Mouse (Mus musculus): ENCODE measurements around the gene Dpp6.

Gene Dpp6

DNA sequence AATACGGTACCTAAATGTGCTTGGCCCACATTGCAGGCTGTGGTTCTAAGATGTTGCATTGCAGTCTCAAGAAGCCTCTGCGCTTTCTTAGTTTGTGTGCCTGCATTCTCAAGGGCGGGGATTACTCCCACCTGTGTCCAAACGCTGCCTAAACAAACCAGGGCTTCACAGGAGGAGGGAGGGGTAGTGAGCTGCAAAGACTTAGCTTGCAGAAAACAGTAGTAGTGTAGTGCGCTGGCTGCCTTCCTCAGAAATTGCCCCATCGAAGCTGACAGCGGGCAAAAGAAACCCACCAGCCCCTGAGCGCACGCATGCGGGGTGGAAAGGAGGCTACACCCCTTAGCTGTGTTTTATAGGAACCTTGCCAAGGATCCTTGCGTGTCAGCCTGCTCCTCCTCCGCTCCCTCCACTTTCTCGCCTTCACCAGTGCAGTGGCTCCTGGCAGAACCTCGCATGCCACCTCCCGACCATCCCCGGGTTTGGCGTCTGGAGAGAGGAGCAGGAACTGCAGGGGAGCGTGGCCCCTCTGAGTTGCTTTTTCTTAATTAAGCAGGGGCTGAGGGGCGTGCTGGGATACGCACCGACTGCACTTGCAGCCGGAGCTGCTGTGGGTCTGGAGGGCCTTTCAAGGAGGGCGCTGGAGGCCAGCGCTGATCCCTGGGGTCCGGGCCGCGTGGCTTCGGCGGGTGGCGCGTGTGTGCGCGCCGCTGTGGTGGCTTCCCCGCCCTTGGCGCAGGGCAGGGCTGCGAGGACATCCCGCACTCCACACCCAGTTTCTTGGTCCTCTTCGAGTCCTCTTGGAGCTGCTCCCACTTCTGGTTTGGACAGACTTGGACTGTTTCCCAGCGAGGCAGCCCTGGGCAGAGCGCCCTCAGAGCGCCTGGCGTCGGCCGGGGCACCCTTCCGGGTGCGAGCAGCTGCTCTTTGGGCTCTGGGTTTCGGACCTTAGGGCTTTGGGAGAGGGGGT lies at the start of gene Dpp6:
Gene Dpp6 (plus strand): TSS at position 229 of the 967 bp plus-strand sequence.
- DNase-seq (ENCODE audit: low spot score in 2 of 2): no peak

DNA sequence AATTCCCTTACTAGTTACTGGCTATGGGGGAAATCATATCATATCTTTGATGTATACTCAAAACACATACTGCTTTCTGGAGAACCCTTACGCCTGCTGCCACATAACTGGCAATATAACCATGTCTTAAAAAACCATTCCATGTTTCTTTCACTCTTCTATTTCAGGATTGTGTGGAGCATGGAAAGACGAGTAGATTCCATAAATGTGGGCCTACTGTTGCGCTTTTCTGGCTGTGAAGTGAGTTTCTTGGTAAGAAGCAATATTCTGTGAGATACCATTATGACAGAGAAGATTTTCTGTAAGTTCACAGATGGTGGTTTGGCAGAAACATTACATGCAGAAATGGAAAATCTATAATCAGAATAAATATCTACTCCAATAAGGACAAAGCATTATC lies 33.0 kb upstream of the Dpp6 start:
- DNase-seq (ENCODE audit: low spot score in 2 of 2): no peak

DNA sequence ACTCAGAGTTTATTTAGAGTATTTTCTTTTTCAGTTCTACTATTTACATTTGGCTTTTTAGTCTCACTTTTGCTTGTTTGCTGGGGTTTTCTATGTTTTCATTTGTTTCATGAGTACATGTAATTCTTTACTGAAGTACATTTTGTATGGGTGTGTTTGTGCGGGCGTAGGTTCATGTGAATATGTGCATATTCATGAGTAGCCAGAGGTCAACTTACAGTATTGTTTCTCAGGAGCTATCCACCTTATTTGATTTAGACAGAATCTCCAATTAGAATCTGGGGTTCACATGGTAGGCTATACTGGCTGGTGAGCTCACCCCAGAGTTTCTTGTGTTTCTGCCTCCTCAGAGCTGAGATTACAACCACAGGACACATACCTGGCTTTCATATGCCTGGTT lies 21.5 kb upstream of the Dpp6 start:
- DNase-seq (ENCODE audit: low spot score in 2 of 2): no peak

DNA sequence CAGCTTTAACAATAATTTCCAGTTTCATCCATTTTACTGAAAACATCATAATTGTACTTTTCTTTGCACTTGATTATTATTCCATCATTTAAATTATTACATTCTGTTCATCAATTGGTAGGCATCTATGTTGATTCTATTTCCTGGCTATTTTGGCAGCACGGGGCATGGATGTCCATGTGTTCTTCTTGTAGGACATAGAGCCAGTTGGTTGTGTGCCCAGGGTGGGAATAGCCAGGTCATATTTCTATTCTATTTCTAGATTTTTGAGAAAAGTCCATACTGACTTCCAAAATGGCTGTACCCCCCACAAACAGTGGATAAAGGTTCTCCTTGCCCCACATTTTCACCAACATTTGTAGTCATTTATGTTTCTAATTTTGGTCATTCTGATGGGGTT lies 19.0 kb downstream of the Dpp6 start:
- no peak for DNase-seq (ENCODE audit: low spot score in 2 of 2)

DNA sequence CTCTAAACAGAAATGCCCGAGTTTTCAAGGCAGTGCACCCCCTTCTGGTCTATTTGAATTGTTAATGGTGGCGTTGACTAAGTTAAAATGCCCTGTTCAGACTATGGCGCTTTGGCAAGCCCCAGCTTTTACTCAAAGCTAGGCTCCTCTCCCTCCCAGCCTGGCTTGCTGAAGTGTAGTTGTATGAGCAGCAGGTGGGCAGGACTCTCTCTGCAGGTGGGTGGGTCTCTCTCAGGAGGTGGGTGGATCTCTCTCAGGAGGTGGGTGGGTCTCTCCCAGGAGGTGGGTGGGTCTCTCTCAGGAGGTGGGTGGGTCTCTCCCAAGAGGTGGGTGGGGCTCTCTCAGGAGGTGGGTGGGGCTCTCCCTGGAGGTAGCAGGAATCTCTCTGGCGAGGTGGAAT lies 24.1 kb downstream of the Dpp6 start:
- DNase-seq (ENCODE audit: low spot score in 2 of 2): no peak

DNA sequence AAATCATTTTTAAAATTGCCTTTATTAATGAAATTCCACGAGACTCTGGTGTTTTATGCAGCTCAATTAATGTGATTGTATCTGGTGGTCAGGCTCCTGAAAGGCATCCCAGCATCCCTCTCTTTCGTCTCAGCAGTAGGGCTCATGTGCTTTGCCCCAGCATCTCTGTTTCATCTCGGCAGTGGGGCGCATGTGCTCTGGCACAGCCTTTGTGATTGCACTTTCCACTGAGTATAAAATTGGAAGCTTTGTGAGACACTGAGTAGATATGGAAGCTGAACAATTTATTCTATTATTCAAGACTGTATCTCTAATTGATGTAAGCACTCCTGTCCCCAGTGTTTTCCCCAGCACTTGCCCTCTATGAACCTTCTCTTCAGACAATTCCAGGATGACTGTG lies 37.7 kb downstream of the Dpp6 start:
- DNase-seq (ENCODE audit: low spot score in 2 of 2): no peak

DNA sequence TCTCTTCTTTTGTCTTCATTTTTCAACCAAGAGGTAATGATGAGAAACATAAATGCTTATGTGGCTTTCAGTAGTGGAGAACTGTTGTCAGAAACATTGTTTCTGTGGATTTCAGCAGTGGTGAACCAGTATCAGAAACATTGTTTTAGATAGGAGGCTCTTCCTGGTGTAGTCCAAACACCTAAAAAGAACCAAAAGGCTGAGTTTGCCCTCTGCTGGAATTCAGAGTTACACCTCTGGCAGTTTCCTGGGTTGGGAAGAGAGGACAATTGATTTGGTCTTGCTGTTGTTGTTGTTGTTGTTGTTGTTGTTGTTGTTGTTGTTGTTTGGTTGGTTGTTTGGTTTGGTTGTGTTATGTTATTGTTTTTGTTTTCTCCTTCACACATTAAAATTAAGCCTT lies 58.4 kb downstream of the Dpp6 start:
- DNase-seq (ENCODE audit: low spot score in 2 of 2): no peak

DNA sequence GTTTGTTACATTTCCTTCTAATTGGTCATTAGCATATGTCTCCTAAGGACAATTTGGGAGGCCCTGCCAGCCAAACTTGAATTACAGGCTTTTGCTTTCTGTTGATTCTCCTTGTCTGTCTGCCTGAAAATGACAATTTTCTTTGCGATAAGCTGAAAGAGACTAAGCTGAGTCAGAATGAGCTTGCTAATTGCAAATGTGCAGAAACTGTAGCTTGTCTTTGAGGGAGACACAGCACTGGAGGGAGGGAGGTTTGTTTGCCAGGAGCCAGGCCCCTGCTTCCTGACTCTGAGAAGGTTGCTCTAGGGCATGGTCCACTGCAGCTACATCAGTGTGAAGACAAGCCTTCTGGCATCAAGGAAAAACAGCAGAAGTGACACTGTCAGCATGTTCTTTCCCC lies 70.5 kb downstream of the Dpp6 start:
- DNase-seq (ENCODE audit: low spot score in 2 of 2): no peak

DNA sequence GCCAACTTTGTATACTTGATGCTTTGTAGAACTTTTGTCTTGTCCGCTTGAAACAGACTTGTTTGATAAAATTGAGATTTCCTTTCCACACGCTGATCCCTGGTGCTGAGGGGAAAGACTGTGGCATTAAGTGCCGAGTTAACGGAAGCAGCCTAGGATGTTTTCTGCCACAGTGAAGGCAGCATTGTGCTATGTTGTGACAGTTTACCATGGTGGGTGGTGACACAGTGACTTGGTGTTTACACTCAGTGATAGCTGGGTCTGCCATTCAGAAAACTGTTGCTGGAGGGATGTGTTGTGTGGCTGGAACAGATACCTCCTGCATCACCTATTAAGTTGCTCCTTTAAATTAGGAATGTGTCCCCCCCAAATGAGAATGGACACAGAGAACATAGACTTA lies 71.1 kb downstream of the Dpp6 start:
- DNase-seq (ENCODE audit: low spot score in 2 of 2): no peak

DNA sequence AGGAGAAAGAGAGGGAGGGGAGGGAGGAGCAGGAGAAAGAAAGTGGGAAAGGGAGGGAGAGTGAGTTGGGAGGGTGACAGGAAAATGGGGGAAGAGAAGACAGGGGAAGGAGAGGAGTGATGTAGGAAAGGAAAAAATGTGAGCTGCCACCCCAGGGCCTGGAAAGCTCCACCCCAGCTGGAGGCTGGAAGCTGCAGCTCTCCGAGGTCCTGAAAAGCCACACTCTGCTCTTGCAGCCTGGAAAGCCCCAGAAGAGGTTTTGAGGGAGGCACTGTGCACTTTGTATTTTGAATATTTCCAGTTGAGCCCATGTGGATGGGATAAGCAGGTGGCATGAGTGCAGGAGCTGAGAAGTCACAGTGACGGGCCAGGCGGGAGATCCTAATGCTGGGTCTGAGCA lies 77.3 kb downstream of the Dpp6 start:
- DNase-seq (ENCODE audit: low spot score in 2 of 2): no peak

DNA sequence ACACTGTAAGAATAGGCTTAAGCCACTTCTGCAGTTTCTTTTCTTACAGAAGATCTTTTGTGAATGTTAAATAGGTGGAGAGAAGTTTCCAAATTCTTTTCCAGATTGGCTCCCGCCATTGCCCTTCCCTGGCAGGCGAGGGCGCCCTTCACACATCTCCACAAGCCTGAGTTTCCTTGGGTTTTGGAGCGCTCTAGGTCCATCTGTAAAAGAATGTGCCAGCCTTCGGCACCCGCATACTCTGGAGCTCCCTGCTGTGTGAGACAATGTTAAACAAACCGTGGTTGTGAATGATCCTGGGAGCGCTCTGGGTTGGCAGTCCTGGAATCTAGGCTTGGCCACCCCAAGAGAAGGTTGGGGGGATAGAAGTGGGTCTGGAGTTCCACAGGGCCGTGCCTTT lies 86.8 kb downstream of the Dpp6 start:
- DNase-seq (ENCODE audit: low spot score in 2 of 2): no peak

DNA sequence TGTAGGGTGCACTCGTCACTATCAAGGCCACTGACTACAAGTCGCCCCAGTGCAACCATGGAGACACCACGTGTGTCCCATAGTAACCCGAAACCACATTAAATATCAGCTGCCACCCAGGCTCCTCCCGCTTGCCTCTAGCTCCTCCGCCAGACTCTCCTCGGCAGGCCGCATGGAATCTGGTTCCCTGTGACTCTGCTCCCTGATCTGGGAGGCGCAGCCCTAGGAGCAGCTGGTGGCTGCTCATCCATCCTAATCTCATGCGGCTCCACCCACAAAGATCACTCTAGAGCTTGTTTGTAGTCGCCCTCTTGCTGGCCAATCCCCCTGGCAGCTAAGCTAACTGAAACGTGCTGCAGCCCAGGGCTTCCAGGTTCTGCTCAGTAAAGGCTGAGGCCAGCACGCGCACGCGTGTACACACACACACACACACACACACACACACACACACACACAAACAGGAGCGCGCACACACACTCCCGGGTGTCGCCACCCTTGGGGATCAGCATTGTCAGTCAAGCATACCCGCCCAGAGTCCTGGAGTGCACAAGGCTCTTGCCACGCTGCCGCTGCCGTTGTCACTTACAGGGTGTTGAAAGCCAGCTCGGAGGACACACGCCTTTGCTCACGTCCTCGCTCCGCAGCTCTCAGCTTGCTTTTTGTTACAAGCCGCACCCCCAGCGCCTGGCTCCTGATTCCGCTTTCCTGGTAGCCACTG lies 87.5 kb downstream of the Dpp6 start:
- no peak for DNase-seq (ENCODE audit: low spot score in 2 of 2)

DNA sequence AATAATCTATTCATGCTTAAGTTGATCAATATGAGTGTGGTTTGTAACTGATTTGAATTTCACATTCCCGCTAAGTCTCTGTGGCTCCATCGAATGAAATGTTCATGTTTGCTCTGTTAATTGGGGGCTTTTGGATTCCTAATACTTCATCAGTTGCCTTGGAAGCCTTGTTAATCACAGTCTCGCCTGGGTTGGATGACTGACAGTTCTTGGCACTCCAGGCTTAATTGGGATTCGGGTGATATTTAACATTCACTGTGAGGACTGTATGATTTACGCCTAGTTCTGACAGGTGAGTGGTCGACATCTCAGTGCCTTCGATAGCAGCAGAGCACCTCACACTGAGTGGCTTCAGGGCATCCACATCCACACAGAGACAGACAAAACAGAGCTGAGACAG lies 90.1 kb downstream of the Dpp6 start:
- DNase-seq (ENCODE audit: low spot score in 2 of 2): no peak

DNA sequence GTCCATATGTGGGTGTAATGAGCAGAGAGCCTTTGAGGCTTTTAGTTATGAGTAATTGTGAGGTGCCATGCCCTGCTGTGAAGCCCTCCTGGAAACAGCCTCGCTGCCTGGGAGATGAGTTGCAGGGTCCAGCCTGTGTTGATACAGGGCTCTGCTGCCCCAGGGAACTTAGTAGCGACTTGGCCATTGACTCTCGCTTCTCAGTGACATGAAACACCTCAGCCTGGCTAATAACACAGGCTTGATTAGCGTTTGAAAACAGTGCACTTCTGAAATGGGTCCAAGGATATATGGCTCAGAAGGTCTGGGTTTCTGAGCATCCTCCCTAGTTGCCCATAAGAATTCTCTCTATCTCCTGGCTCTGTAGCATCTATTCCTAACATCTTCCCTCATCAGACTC lies 91.6 kb downstream of the Dpp6 start:
- no peak for DNase-seq (ENCODE audit: low spot score in 2 of 2)

DNA sequence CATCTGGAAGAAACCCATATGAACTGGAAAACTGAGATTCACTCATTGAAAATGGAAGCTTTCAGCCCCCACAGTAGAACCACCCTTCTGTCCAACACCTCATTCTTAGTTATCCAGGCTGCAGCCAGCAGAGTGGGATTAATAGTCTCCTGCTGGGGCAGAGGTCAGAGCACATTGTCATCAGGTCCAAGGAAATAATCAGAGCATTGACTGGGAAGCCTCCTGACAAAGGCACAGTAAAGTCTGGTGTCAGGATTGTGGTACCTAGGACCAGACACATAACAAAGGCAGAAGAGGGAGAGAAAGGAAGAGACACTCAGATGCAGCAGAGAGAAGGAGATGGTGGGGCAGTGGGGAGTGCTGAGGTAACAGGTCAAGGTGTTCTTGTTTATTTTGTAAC lies 93.3 kb downstream of the Dpp6 start:
- no peak for DNase-seq (ENCODE audit: low spot score in 2 of 2)

DNA sequence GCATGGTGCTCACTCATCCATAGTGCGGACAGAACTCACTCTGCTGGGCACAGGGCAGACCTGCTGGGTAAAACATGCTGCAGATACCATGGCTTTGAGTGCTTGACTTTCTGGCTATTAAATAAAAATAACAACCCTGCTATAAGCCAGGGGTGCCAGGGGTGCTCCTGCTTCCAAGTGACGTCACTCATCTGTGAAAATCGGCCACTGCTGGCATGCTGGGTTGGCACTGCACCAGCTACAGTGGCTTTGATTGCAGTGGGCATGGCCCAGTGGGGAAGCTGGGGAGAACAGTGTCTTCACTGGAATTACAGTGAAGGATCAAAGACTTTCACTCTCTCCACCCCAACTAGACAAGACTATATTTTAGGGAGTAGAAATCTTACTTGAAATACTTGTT lies 95.0 kb downstream of the Dpp6 start:
- DNase-seq (ENCODE audit: low spot score in 2 of 2): no peak

DNA sequence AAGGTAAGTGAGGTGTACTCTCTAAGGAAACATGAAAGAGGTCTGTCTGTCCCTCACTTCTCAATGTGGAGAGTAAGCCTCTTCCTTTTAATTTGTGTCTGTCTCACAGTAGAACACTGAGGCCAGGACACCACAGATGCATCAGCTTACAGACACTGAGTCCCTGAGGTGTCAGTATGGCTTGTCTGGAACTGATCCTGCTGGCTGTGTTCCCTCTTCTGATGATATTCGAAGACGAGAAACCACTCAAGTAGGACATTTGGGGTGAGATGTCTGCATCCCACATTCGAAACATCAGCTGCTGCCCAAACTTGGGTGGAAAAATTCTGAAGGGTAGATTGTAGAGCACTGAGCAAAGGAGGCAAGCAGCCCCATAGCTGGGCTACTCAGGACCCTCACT lies 101.8 kb downstream of the Dpp6 start:
- DNase-seq (ENCODE audit: low spot score in 2 of 2): no peak

DNA sequence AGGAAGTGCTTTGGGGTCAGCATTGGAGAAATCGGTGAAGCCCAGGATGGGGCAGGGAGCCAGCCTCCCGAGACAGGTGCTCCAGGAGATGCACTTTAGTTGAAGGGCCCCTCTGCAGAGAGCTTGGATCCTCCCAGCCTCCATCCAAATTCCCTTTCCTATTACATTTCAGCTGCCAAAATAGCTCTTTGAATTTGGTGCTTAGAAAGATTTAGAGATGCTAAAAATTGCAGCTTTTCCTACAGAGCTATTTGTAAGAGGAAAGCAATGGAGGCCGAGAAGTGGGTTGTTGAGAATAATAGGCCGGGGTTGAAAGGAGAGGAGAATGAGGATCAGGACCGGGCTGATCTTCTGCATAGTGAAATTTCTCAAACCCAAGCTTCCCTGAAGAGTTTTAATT lies 107.5 kb downstream of the Dpp6 start:
- no peak for DNase-seq (ENCODE audit: low spot score in 2 of 2)

DNA sequence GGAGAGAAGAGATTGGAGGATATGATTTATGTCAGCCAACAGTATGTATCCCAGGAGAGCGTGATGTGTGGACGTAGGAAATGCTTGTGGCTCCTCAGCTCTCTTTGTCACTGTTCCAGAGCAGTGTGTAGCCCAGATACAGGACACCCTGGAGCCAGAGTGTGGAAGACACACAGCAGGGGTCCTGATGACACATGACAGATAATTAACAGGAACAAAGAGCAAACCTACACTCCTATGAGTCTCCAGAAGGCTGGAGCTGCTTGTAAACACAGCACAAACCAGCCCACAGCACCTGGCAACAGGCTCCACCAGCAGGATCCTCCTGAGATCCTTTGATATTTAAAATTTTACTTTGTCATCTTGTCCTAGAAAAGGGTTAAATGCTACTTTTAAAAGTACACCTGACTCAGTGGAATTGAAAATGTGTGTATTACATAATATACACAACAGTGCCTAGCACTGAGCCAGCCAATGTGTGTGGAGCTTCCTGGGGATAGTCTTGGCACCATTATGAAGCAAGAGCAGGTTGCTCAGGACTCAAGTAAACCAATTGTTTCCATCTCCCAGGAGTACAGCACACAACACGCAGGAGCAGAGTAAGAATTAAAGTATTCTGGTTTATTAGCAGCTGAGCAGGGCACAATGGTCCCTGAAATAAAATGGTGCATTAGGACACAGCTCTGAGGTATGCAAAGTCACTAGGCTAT lies 115.6 kb downstream of the Dpp6 start:
- DNase-seq (ENCODE audit: low spot score in 2 of 2): no peak

DNA sequence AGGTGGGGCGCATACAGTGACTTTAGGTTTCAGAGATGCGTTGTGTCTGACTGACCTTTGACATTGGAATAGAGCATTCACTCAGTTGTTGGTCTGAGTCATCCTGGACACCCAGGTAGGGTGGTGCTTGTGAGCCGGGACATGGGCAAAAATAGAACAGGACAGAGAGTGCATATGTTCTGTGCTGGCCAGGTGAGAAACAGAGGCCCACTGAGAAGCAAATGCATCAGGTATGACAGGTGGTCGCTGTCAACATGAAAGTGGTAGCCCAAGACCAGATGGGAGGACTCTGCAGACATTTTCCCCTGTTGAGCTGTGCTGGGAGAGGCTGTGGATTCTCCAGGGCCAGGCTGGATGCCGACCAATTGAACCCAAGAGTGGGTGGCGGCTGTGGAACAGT lies 117.9 kb downstream of the Dpp6 start:
- DNase-seq (ENCODE audit: low spot score in 2 of 2): no peak

DNA sequence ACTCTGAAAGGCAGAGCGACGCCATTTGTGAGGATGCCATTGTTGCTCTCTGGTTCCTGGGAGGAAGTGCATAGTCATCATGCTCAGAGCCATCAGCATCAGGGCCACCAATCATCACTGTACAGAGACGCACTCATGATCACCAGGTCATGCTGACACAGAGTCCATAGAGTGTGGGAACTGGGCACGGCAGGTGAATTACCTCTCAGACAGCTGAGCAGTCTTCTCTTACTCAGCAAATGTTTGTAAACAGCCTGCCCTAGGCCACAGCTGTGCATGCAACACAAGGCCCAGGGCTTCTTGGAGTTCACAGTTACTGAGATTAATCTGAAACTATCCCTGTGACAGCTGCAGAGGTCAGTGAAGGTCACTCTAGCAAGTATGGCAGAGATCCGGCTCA lies 124.5 kb downstream of the Dpp6 start:
- no peak for DNase-seq (ENCODE audit: low spot score in 2 of 2)

DNA sequence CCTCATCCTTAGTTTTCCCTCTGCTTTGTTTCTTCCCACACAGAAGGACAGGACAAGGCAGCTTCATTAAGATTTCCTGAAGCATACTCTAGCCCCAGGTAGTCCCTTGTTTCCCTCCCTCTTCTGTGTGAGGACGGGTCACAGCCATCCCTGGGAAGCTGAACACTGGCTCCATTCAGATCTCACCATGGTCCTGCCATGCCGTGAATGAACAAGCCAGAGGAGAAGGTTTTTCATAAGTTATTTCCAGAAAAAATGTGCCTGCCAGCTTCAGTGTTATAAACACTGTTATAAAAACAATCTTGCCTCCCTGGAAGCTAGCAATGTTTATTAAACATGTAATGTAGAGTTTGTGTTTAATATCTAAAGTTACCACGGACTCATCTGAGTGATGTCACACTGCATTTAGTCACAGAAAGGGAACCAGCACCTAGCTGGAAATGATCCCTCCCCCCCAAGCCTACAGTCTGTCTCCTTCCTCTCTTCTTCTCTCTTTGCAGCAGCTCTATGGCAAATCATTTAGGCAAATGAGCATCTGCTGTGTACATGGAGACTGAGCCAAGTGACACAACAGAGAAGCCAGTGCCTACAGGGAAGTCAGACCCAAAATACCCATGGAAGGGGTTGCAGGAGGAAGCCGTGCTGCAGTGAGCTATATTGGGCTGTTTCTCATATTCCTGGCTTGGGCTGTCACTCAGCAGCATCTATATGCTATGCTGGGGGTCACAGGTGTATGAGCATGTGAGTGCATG lies 128.3 kb downstream of the Dpp6 start:
- DNase-seq (ENCODE audit: low spot score in 2 of 2): no peak

Data from spleen, postnatal 10 days (tissue).